Mouse (Mus musculus) kidney, postnatal 14 days (tissue): ENCODE measurements around the gene Methig1.
A peak's percentile ranks its signal among the peaks of the same experiment; 100 is the strongest.

ENCODE experiments used
- DNase-seq: peaks from one replicate; pipeline ENCODE4 v3.0.0; 2022; ENCODE audit warnings: mixed read lengths

Gene Methig1

GRCm38 (mm10) chr15:100424396-100425122 is 71.6 kb downstream of the Methig1 start, which contains the start of gene Slc11a2:
TSS of gene Slc11a2 (minus strand) at chr15:100425072.
- peak; percentile 70 for DNase-seq

GRCm38 (mm10) chr15:100428296-100428905 is 75.5 kb downstream of the Methig1 start:
- DNase-seq: peak; percentile 51

GRCm38 (mm10) chr15:100429959-100430565 is 77.1 kb downstream of the Methig1 start:
- peak; percentile 58 for DNase-seq

- no peak for DNase-seq
Measured at GRCm38 (mm10) chr15:100433234-100433633, 80.3 kb downstream of the Methig1 start.
